Mouse (Mus musculus) Patski (cell line): ENCODE results near the gene Wbp1. TPM values are rescaled to one million over a fixed set of nuclear protein-coding genes. Genes with fewer than 3 reads are reported as not detected.

ENCODE experiments used
- ATAC-seq: fragments of 100-300 bp; one replicate; pipeline ENCODE4 v1.8.0; 2021
- CTCF ChIA-PET: fragments of 350-600 bp; sonication (Branson Sonifier 250); formaldehyde crosslinking; loops from one replicate; lab custom pipeline; 2022; ENCODE audit warnings: inconsistent platforms; lab: Charles Lee
- POLR2A ChIA-PET: fragments of 350-600 bp; sonication (Branson Sonifier 250); formaldehyde crosslinking; loops from one replicate; lab custom pipeline; 2022; ENCODE audit warnings: antibody characterized with exemption, inconsistent platforms; lab: Charles Lee
- DNase-seq: peaks from one replicate; pipeline ENCODE4 v3.0.0-alpha.2; 2011; ENCODE audit warnings: low read depth, low spot score
- H3K27me3 ChIP-seq: fragments of 371-371 bp; one replicate; pipeline ENCODE4 v1.5.1; 2021
- CTCF ChIP-seq: fragments of 100-300 bp; IDR thresholded peaks from one replicate; pipeline ENCODE4 v1.5.1; 2021
- in situ Hi-C: fragments of 300-500 bp; cut with MboI; formaldehyde crosslinking; loops from 3 replicates; pipeline ENCODE4 v1.11.1; 2018; ENCODE audit warnings: low pct_unique_long_range_greater_than_20kb, mixed read lengths
- polyA plus RNA-seq: library from polyadenylated mRNA; unstranded; gene quantifications from one replicate; pipeline ENCODE4 v1.2.3, GENCODE M21; 2021

Gene Wbp1
- polyA plus RNA-seq, 1 experiment from 2014 or later = 95.1 TPM

DNA sequence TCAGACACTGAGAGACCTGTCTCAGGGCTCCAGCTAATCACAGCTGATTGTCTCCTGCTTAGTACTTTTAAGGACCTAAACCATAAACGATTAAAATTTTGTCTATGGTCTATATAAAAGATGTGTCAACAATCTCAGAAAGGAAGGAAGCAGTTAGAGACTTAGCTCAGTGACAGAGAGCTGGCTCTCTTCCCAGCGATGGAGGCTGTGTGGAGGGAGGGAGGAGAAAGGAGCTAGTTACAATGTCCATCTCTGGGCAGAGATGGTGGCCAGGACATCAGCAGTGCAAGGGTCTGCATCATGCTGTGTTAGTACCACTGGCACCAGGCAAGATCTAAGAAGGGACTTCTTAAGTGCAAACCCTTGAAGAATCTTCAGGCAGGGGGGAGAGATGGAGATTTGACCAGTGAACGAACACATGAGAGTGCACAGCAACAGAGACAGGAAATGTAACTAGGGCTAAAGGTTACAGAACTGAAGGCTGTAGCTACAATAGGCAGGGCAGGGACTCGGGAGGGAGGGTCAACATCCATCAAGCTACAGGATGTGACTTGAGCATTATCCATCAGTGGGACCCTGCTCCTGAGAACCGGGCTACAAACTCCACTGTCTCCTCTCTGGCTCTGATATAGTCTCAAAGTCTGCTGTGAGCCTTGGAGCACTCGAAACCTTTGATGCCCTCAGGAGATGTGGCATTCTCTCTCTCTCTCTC lies 28.8 kb downstream of the Wbp1 start:
- in situ Hi-C loops = no loop called here
- ATAC-seq = no peak
- ChIA-PET CTCF (interaction anchor here (1.0 to 1.3 kb wide), 3 partner anchors 8 to 14 kb away, joined by 3 to 6 read pairs (median 3); no protein-coding TSS in a partner anchor), POLR2A (interaction anchor here (0.7 kb wide), 1 partner anchor 51 kb away, joined by 4 read pairs; no protein-coding TSS in a partner anchor)
- H3K27me3 ChIP-seq = peaks cover 10% of the 10 kb centered on the region
- no peak for DNase-seq
- TF ChIP-seq CTCF = no peak

DNA sequence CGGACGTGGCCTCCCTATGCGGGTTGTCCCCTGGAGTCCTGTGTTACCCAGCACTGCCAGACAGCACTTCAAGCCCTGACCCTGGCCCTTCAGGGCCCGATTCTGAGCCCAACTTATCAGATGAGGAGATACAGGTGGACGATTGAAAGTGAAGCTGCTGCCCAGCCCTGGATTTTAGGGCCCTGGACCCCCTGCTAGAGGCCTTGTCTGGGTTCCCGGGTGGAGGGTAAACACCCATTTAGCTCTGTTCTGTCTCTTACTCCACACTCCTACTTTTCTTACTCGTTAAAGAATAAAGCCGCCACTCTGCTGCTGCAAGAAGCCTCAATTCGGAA lies 33.5 kb downstream of the Wbp1 start:
- peaks cover 8% of the 10 kb centered on the region for H3K27me3 ChIP-seq
- in situ Hi-C loops = no loop called here
- ATAC-seq (no peak), DNase-seq (no peak)
- no peak for TF ChIP-seq CTCF
- ChIA-PET POLR2A (interaction anchor here (0.9 kb wide), 1 partner anchor 9 kb away, joined by 3 read pairs; no protein-coding TSS in a partner anchor), CTCF (interaction anchor here (1.1 kb wide), 1 partner anchor 91 kb away, joined by 3 read pairs; no protein-coding TSS in a partner anchor)

DNA sequence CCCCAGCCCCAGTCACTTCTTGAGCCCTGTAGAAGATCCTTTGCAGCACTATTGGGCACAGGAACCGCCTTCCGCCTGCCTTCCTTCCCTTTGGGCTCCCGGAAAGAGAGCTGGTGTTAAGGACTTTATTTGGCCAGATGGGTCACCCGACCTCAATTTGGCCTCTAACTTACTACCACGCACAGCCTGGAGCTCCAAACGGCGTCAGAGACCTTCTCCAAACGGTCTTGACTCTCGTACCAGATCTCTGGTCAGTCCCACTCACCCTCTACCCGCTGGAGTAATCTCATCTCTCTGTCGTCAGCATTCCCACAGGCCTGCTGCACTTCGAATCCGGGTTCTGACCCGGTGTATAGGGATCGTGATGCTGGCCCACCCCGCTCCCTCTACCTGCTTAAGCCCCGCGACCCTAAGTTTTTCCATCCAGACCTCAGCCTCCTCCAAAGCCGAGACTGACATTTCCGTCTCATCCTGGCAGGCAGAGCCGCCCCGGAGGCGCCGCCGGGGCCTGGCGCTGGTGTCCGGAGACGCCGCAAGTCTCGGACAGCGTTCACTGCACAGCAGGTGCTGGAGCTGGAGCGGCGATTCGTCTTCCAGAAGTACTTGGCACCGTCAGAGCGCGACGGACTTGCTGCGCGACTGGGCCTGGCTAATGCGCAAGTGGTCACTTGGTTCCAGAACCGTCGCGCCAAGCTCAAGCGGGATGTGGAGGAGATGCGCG lies 34.0 kb downstream of the Wbp1 start:
- DNase-seq (no peak), ATAC-seq (no peak)
- in situ Hi-C loops = no loop called here
- no peak for TF ChIP-seq CTCF
- ChIA-PET POLR2A (interaction anchor here (0.9 kb wide), 1 partner anchor 9 kb away, joined by 3 read pairs; no protein-coding TSS in a partner anchor), CTCF (interaction anchor here (1.1 kb wide), 2 partner anchors 9 to 90 kb away, joined by 3 read pairs; no protein-coding TSS in a partner anchor)
- peaks cover 8% of the 10 kb centered on the region for H3K27me3 ChIP-seq

DNA sequence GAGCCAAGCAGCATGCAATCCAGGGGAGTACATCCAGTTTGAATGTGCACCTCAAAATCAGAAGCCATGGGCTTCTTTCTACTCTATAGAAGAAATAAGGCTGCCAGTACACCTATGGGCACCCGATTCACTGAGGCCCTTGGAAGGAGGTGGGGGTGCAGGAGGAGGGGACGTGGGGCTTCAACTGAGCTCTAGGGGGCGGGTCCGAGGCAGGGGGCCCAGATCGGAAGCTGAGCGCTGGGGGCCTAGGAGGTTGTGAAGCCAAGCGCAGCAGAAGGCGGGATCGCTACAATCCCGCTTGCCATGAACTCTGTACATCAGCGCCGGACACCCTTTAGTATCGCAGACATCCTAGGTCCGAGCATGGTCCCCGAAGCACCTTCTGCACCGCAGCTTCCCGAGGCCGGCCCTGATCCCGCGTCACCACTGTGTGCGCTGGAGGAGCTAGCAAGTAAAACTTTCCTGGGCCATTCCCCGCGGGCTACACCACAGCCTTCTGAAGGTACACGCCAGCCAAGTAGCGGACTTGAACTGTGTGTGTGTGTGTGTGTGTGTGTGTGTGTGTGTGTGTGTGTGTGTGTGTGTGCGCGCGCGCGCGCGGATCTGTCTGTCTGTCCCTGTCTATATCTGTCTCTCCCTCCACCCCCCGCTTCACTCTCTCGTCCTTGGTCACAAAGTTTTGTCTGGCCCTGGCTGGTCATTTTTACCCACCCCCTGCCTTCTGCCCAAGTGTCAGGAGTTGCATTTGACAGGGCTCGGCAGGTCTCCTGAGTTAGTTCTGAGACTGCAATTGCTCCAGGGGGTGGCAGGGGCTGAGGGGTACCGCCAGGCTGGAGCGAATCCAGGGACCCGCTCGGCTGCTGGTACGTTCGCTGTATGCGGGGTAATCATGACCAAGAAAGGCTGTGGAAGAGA lies 35.0 kb downstream of the Wbp1 start, which contains the start of gene Lbx2:
Lbx2 (plus strand) TSS at position 247 of the 915 bp plus-strand sequence.
- no peak for DNase-seq
- ATAC-seq = no peak
- ChIA-PET POLR2A (no interaction called here), CTCF (interaction anchor here (1.1 kb wide), 1 partner anchor 8 kb away, joined by 3 read pairs; no protein-coding TSS in a partner anchor)
- no peak for TF ChIP-seq CTCF
- in situ Hi-C loops = no loop called here
- H3K27me3 ChIP-seq = peaks cover 8% of the 10 kb centered on the region

DNA sequence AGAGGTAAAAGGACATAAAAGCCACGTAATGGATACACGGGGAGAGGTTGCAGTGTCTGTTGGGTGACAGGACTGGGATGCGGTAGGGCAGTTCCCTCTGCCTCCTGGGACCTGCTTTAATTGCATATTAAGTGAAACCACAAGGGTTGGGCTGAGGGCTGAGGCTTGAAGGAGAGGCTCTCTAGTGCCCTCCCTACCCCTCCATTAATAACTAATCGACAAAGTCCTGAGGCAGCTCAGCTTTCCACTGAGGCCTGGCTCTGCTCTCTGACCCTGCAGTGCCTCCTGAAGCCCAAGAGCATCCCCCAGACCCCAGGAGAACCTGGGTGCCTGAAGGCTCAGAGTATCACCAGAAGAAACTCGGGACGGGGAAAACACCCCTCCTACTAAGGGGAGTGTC lies 36.9 kb downstream of the Wbp1 start:
- ChIA-PET POLR2A (no interaction called here), CTCF (interaction anchor here (1.5 to 3.2 kb wide), 2 partner anchors 17 to 88 kb away, joined by 3 to 11 read pairs; partner anchors contain the start of genes Ccdc142 and Gm42688)
- ATAC-seq (peak; percentile 12), DNase-seq (no peak)
- in situ Hi-C loops = loop anchor here (5.0 kb wide), 1 partner anchor 162 kb away; no protein-coding TSS in a partner anchor
- H3K27me3 ChIP-seq = peaks cover 8% of the 10 kb centered on the region
- TF ChIP-seq CTCF = no peak

DNA sequence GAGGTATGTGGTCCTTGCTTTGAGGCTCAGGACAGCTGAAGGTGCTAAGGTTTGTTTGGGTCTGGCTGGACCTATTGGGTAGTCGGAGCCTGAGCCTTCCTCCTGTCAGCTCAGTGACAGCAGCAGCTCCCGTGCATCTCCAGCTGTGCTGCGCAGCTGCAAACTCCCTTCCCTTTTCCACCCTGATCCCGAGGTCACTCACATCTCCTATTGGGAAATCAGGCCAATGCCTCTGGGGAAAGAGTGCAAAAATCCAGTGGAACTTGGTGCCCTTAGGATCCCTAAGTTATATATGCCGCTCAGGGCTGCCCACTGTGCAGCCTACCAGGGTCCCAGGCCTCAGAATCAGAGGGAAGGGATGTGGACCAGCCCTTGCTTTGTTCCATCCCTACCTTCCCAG lies 37.9 kb downstream of the Wbp1 start:
- ATAC-seq = no peak
- H3K27me3 ChIP-seq = peaks cover 8% of the 10 kb centered on the region
- DNase-seq = no peak
- TF ChIP-seq CTCF = no peak
- POLR2A ChIA-PET = no interaction called here
- in situ Hi-C loops = loop anchor here (5.0 kb wide), 1 partner anchor 161 kb away; no protein-coding TSS in a partner anchor
- CTCF ChIA-PET = interaction anchor here (1.1 to 3.2 kb wide), 3 partner anchors 18 to 87 kb away, joined by 3 to 11 read pairs (median 3); partner anchors contain the start of genes Ccdc142 and Gm42688

DNA sequence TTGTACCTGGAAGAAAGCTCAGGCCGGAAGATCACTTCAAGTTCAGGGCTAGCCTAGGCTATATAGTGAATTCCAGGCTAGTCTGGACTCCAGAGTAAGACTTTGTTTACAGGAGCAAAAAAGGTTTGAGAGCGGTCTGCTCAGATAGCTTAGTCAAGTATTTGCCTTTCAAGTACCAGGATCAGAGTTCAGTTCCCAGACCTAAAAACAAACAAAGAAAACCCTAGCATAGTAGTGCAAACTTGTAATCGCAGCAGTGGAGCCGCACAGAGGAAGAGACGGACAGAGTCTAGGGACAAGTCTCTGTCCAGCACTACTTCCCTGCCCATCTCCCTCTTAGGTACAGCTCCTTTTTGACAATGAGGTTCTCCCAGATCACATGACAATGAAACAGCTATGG lies 41.1 kb downstream of the Wbp1 start:
- ATAC-seq (no peak), DNase-seq (no peak)
- no peaks in the 10 kb centered on the region for H3K27me3 ChIP-seq
- in situ Hi-C loops = loop anchor here (5.0 kb wide), 1 partner anchor 158 kb away; no protein-coding TSS in a partner anchor
- no peak for TF ChIP-seq CTCF
- ChIA-PET CTCF (interaction anchor here (1.2 to 1.7 kb wide), 4 partner anchors 10 to 84 kb away, joined by 3 to 8 read pairs (median 6); partner anchors contain the start of genes Ccdc142 and Gm42688), POLR2A (no interaction called here)

DNA sequence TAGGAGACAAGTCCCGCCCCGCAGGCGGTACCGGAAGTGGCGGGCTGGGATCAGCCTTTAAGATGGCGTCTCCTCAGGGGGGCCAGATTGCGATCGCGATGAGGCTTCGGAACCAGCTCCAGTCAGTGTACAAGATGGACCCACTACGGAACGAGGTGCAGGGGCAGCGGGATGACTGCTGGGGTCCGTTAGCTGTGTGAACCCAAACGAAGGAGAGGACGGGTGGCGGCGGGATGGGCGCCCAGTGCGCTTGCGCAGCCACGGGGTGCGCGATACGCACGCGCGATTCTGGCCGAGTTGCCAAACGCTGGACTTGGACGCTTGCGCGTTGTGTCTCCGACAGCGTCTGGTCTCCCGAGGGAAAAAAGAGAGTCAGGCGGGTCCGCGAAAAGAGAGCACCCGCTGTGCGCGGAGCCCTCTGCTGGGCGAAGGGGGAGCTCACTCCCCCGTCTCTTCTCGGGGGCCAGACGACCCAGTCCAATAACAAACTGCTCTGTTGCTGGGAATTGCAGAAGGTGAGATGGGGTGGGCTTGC lies 43.0 kb downstream of the Wbp1 start:
- no peak for TF ChIP-seq CTCF
- peak; percentile 74 for DNase-seq

More for the DNA sequence above, 43.0 kb downstream of the Wbp1 start:
- H3K27me3 ChIP-seq = peaks cover 7% of the 10 kb centered on the region
- ATAC-seq = peak; percentile 75
- ChIA-PET POLR2A (interaction anchor here (0.5 to 1.7 kb wide), 9 partner anchors 10 to 105 kb away, joined by 3 to 7 read pairs (median 3); partner anchors contain the start of genes Aup1, Htra2, Rtkn and Wbp1), CTCF (interaction anchor here (0.7 to 1.8 kb wide), 7 partner anchors 9 to 87 kb away, joined by 3 to 13 read pairs (median 4); partner anchors contain the start of genes Ccdc142 and Gm42688)
- in situ Hi-C loops = no loop called here
